Mouse (Mus musculus): Measurements from ENCODE around the gene Tnrc6c. TPM values are rescaled to one million over a fixed set of nuclear protein-coding genes. Genes with fewer than 3 reads are reported as not detected.
"Not testable (repeated sequence)": the region's sequence is repeated elsewhere in the genome, so short reads cannot be mapped to it uniquely, and the experiment has no call there.

The Tnrc6c gene
- total RNA-seq, 2 experiments from 2014 or later = 67.5 to 75.6 TPM

GRCm38 (mm10) chr11:117775540-117775939 lies 121.5 kb downstream of the Tnrc6c start:
- DNase-seq = no peak

DNA sequence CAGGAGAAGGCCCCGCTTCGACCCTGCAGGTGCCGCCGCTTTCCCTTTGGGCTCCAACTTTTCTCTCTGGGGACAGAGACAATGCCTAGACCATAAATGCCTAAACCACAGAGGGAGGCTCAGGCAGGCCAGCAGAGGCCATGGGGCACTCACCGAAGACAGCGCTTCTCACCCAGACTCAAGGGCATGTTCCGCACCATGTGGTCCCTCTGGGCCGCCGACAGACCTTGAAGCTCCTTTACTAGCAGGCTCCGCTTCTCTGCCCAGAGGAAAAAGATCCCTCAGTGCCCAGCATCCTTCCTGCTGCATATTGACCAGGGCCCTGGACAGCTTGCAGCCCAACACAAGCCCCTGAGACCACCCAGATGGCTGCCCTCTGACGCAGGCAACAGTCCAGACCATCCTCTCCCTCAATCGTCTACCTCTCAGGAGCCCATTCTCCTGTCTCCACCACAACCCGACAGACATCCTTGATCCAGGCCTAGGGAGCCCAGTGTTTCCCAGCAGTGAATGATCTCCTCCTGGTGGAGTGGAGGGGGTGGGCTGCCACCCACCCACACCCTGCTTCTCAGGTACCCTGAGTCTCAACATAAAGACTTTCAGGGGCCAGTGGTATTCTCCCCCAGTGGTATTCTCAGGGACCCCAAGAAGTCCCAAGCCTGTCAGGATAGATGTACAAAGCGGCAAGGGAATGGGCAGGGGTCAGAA lies 122.2 kb downstream of the Tnrc6c start:
- no peak for DNase-seq

- DNase-seq = no peak
Observed at GRCm38 (mm10) chr11:117777111-117777510, 123.0 kb downstream of the Tnrc6c start.

GRCm38 (mm10) chr11:117778031-117778430 lies 123.9 kb downstream of the Tnrc6c start:
- DNase-seq = no peak

DNA sequence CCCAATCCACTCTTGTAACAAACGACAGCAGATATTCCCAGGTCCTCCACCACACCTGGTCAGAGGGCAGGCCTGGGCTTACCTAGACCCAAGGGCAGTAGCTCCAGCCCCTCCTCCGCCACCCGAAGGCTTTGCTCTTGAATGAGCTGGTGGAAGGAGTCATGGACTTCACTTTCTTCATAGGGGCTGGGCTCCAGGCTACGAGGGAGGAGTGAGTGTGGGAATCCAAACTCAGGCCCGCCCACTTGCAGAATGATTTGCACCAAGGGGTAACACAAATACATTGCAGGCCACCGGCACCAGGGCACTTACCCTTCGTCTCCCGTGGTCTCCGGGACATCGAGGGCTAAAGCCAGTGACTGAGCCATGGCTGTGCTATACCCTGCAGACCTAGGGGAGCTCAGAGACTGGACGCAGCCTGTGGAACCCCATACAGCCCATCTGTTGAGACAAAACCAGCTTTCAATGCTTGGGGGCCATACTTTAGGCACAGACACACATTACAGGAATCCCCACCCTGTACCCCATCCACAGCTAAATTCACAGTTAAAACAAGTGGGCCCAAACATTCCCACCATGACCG lies 124.9 kb downstream of the Tnrc6c start:
- no peak for DNase-seq

DNA sequence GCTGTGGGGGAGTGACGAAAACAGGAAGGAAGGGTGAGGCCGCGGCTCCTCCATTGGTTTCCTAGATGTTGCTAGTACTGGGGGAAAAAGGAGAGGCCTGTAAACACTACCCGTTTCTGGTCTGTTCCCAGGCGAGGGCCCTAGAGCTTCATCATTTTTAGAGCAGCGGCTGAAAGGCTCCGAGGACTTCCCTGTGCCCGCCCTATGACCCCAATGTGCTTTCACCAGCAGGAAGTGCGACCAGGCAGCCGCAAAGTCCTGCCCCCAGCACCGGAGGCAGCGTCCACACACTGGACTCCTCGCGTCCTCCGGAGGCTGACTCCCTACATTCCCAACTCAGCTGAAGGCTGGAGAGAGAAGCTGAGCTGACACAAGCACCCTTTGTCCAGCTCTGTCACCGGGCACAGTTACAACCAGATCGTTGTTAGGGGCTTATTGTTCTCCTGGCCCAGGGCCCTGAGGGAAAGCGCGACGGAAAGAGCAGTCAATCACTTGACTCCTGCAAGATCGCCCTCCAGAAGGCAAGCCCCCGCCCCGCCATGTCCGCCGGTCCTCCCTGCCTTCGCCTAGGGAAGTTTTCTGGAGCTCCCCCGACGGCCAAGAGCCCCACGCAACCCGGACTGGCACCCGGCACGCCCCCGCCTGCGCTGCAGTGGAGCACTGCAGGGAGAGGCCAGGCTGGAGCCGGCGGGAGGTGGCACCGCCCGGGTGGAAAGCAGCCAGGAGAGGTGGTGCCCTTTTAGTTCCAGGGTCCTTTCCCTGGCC lies 125.5 kb downstream of the Tnrc6c start:
- DNase-seq = peak in 1 of 2 experiments; percentile 50

GRCm38 (mm10) chr11:117780199-117780515 lies 126.1 kb downstream of the Tnrc6c start:
- DNase-seq = no peak

DNA sequence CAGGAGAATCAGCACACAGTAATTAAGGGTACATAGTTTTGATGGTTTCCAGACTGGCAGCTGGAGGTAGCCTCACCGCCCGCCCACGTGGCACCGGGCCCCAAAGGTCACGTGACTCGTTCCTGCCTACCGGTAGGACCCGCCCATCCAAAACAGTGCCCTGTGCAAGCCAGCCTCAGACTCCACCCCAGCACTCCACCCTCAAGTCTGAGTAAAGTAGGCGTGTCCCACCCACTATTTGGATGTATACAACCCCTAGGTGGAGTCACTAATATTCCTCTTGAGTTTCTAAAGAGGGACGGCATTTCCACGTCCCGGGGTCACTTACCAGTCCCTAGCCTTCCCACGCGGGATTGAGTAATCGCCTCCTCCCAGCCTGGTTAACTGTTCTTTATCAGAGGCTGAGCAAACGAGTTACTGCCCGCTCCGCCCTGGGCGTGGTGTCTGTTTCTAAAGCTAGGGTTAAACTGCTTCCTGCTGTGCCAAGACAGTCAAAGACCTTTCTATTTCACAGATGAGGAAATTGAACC lies 126.6 kb downstream of the Tnrc6c start:
- DNase-seq = no peak

GRCm38 (mm10) chr11:117781199-117781821 lies 127.2 kb downstream of the Tnrc6c start:
- no peak for DNase-seq

- no peak for DNase-seq
Observed at GRCm38 (mm10) chr11:117781993-117782704, 128.1 kb downstream of the Tnrc6c start, which contains the start of the genes Tmc8 and Tmc6. Gene Tmc8, plus strand, starts transcription at chr11:117782076. Gene Tmc6, minus strand, starts transcription at chr11:117782198.

DNA sequence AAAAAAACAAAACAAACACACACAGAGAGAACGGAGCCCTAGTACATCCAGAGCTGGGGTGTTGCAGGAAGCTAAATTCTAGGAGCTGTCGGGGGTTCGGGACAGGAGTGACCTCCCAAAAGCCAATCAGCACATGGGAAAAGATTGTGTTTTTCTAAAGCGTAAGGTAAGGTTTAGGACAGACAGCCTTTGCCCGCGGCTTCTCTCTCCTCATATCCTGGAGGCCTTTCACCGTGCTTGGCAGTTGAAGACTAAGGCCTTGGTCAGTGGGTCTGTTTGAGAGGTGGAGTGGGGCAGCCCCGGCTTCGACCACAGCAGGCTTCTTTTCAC lies 128.6 kb downstream of the Tnrc6c start:
- no peak for DNase-seq

DNA sequence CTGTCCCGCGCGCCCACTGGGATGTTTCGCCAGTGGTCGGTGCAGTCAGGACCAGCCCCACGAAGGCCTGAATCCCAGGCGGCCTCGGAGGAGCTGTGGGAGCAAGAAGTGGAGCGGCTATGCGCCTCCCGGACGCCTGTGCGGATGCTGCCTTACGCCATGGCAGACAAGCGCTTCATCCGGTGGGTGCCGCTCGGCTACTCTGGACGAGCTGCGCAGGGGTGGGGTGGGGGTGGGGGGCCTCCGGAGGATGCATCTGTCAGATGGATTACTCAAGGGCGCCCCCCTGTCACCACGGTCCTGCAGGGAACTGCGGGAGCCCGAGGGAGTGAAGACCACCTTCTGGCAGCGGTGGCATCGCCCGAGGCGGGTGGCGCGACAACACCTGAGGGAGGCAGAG lies 129.0 kb downstream of the Tnrc6c start:
- peak in 1 of 2 experiments; percentile 42 for DNase-seq

- no peak for DNase-seq
Observed at GRCm38 (mm10) chr11:117783683-117784309, 129.7 kb downstream of the Tnrc6c start.

DNA sequence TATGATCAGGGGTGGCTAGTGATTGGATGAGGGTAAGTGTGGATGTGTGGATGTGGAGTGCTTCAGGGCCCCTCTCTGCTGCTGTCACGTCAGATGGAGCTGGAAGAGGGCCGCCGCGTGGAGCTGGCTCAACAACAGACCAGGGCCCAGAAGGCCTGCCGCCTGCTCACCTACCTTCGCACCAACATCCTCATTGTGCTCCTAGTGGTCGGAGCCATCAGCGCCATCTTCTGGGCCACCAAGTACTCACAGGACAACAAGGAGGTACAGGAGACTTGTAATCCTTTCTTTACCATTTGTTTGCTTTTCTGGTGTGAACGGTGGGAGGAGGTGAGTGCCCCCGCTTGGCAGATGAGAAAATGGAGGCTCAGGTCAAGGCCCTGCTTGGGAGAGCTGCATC lies 132.2 kb downstream of the Tnrc6c start:
- no peak for DNase-seq

DNA sequence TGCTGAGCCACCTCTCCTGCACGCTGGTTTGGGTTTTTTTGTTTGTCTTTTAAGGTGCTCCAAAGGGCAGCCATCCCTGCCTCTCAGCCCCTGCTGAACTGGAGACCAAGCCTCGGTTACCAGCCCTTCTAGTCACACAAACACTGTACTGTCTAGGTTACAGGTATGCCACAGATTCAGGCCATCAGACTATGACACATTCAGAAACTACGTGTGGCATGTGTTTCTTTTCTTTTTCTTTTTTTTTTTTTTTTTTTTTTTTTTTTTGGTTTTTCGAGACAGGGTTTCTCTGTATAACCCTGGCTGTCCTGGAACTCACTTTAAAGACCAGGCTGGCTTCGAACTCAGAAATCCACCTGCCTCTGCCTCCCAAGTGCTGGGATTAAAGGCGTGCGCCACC lies 134.4 kb downstream of the Tnrc6c start:
- DNase-seq = not testable (repeated sequence)

- peak in 1 of 2 experiments; percentile 55 for DNase-seq
Observed at GRCm38 (mm10) chr11:117790286-117790685, 136.2 kb downstream of the Tnrc6c start.

DNA sequence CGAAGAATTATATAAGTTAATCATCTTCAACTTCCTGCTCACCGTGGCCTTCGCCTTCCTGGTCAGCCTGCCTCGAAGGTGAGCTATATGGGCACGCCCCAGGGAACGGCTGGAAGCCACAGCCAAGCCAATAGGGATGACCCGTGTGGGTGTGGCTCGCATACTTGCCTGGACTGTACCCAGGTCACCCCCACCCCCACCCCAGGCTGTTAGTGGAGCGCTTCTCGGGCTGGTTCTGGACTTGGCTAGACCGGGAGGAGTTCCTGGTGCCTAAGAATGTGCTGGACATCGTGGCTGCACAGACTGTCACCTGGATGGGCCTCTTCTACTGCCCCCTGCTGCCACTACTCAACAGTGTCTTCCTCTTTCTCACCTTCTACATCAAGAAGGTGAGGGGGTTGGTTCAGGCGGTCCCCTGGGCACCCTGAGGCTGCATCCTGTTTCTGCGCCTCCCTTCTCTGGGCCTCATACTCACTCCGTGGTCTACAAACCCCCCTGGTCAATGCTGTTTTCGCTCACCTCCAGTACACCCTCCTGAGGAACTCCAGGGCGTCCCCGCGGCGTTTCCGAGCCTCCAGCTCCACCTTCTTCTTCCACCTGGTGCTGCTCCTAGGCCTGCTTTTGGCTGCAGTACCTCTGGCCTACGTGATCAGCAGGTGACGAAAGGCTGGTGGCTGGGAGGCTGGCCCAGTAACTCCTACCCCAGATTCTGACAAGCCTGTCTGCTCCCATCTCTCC lies 136.8 kb downstream of the Tnrc6c start:
- DNase-seq = no peak

DNA sequence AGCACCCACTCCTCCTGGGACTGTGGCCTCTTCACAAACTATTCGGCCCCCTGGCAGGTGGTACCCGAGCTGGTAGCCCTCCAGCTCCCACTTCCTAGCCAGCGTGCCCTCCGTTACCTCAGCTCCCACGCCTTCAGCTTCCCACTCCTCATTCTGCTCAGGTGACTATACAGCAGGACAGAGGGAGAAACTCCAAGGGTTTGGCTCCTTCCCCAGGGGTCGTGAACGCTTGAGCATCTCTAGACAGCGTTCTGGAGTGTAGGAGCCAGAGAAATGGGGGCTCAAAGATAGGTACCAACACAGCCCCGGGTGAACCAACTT lies 137.3 kb downstream of the Tnrc6c start:
- no peak for DNase-seq

GRCm38 (mm10) chr11:117792281-117792888 lies 138.3 kb downstream of the Tnrc6c start:
- DNase-seq = no peak

DNA sequence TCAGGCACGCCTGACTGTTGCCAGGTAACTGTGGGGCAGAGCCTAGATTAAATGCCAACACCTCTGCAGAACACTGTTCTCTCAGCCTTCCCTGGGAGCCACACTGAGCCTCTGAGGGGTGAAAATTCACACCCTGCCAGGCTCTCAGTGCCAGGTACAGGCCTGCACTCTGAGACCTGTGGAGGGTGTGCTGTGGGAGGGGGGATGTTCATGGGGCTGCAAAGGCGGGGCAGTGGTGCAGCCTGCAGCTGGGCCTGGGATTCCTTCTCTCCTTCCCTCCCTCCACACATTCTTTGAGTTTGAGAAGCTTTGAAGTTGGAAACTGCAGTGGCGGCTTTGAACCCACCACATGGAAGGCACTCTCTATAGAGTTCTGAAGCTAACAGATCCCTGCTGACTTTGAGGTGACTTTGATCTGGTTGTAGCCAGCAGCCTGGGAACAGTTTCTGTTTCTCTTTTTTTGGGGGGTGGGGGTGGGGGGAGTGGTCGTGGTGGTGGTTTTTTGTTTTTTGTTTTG lies 140.0 kb downstream of the Tnrc6c start:
- no peak for DNase-seq

- no peak for DNase-seq
Observed at GRCm38 (mm10) chr11:117796954-117797353, 142.9 kb downstream of the Tnrc6c start.

Data from layer of hippocampus, postnatal 36 days (tissue).